Mouse (Mus musculus) kidney, embryonic 16.5 days (tissue): ENCODE data around the gene Rbfox3. TPM values are rescaled to one million over a fixed set of nuclear protein-coding genes. Genes with fewer than 3 reads are reported as not detected.

Source experiments
- ATAC-seq: fragments of 200-750 bp; cut with Nextera tagmentation; 2 replicates; pipeline ENCODE4 v1.8.0; 2017; ENCODE audit warnings: moderate TSS enrichment; ENCODE audit not compliant: low FRiP score, low TSS enrichment
- H3K27ac ChIP-seq: fragments of 300-500 bp; sonication (generic); 2 replicates; pipeline ENCODE4 v1.5.1; 2014; ENCODE audit warnings: low read length
- H3K27me3 ChIP-seq: fragments of 300-500 bp; sonication (generic); 2 replicates; pipeline ENCODE4 v1.6.1; 2014; ENCODE audit warnings: low read length, control low read depth, mixed read lengths; ENCODE audit not compliant: insufficient read depth
- H3K36me3 ChIP-seq: fragments of 300-500 bp; sonication (generic); 2 replicates; pipeline ENCODE4 v1.6.1; 2014; ENCODE audit warnings: low read length, control low read depth, mixed read lengths; ENCODE audit not compliant: insufficient read depth
- H3K4me1 ChIP-seq: fragments of 300-500 bp; sonication (generic); 2 replicates; pipeline ENCODE4 v1.6.1; 2014; ENCODE audit warnings: low read length, control low read depth, mixed read lengths; ENCODE audit not compliant: insufficient read depth
- H3K4me2 ChIP-seq: fragments of 300-500 bp; sonication (generic); replicated peaks from 2 replicates; pipeline ENCODE4 v1.6.1; 2014; ENCODE audit warnings: low read depth, low read length
- H3K4me3 ChIP-seq: fragments of 300-500 bp; sonication (generic); 2 replicates; pipeline ENCODE4 v1.5.1; 2014; ENCODE audit warnings: mild to moderate bottlenecking, low read length
- H3K9ac ChIP-seq: fragments of 300-500 bp; sonication (generic); replicated peaks from 2 replicates; pipeline ENCODE4 v1.6.1; 2014; ENCODE audit warnings: low read length
- H3K9me3 ChIP-seq: fragments of 300-500 bp; sonication (generic); 2 replicates; pipeline ENCODE4 v1.6.1; 2016; ENCODE audit warnings: low read length, control low read depth
- WGBS: fragments of 180-500 bp; shearing (Covaris S2); extraction: QIAGEN DNeasy Blood & Tissue Kit; methylation state at CpG from one replicate; pipeline ENCODE4 v1.1.7; 2014; 5-methylcytosine and 5-hydroxymethylcytosine counted together
- polyA plus RNA-seq: library from polyadenylated mRNA; unstranded; fragments of >200 nt; fragmentation: Nextera tagmentation; extraction: Ambion mirVana; gene quantifications from 2 replicates; pipeline ENCODE4 v1.2.1, GENCODE M21; 2015

Gene Rbfox3
- polyA plus RNA-seq, 1 experiment from 2014 or later, result 1.0 TPM

- no peak overlapping the region for H3K9ac ChIP-seq
- H3K27ac ChIP-seq, result no peak overlapping the region
- no peak for ATAC-seq
- H3K4me1 ChIP-seq, result no peaks in the 10 kb centered on the region
- H3K4me2 ChIP-seq, result no peak overlapping the region
- H3K4me3 ChIP-seq, result no peak overlapping the region
- WGBS, result 78% methylated on average over 6 of the region's 6 CpGs
- no peaks in the 10 kb centered on the region for H3K9me3 ChIP-seq
- no peaks in the 10 kb centered on the region for H3K27me3 ChIP-seq
- no peaks in the 10 kb centered on the region for H3K36me3 ChIP-seq
Observed at GRCm38 (mm10) chr11:118921852-118922251, 10.5 kb upstream of the Rbfox3 start.

GRCm38 (mm10) chr11:118916423-118917030, 5.1 kb upstream of the Rbfox3 start:
- Histone ChIP-seq H3K27ac (no peak overlapping the region), H3K9me3 (no peaks in the 10 kb centered on the region), H3K27me3 (peaks cover 10% of the 10 kb centered on the region; the same call in 1 of the 2 replicates), H3K4me1 (no peaks in the 10 kb centered on the region), H3K9ac (no peak overlapping the region), H3K36me3 (no peaks in the 10 kb centered on the region), H3K4me2 (no peak overlapping the region), H3K4me3 (no peak overlapping the region)
- WGBS, result 29% methylated on average over 15 of the region's 15 CpGs
- no peak for ATAC-seq

GRCm38 (mm10) chr11:118915888-118916287, 4.5 kb upstream of the Rbfox3 start:
- no peak overlapping the region for H3K4me2 ChIP-seq
- H3K9ac ChIP-seq, result no peak overlapping the region
- WGBS, result no CpG with 5 or more reads among the region's 2 CpGs
- no peaks in the 10 kb centered on the region for H3K4me1 ChIP-seq
- peaks cover 17% of the 10 kb centered on the region for H3K27me3 ChIP-seq
- H3K36me3 ChIP-seq, result no peaks in the 10 kb centered on the region
- no peak overlapping the region for H3K4me3 ChIP-seq
- no peak overlapping the region for H3K27ac ChIP-seq
- H3K9me3 ChIP-seq, result no peaks in the 10 kb centered on the region
- ATAC-seq, result no peak

GRCm38 (mm10) chr11:118912686-118913085, 1.3 kb upstream of the Rbfox3 start:
- Histone ChIP-seq H3K9me3 (no peaks in the 10 kb centered on the region), H3K9ac (no peak overlapping the region), H3K36me3 (no peaks in the 10 kb centered on the region), H3K4me1 (peaks cover 15% of the 10 kb centered on the region), H3K27me3 (peaks cover 49% of the 10 kb centered on the region), H3K27ac (no peak overlapping the region), H3K4me3 (no peak overlapping the region), H3K4me2 (no peak overlapping the region)
- no peak for ATAC-seq
- WGBS, result 53% methylated on average over 6 of the region's 6 CpGs

GRCm38 (mm10) chr11:118910756-118911155, 641 bp downstream of the Rbfox3 start:
- Histone ChIP-seq H3K4me2 (no peak overlapping the region), H3K36me3 (no peaks in the 10 kb centered on the region), H3K9ac (no peak overlapping the region), H3K4me3 (no peak overlapping the region), H3K27me3 (peaks cover 65% of the 10 kb centered on the region), H3K9me3 (no peaks in the 10 kb centered on the region), H3K27ac (no peak overlapping the region), H3K4me1 (peaks cover 18% of the 10 kb centered on the region)
- WGBS, result 83% methylated on average over 10 of the region's 10 CpGs
- ATAC-seq, result no peak

- Histone ChIP-seq H3K9ac (no peak overlapping the region), H3K27me3 (peaks cover 71% of the 10 kb centered on the region), H3K36me3 (no peaks in the 10 kb centered on the region), H3K9me3 (no peaks in the 10 kb centered on the region), H3K4me3 (peak overlapping the region; percentile 47), H3K27ac (no peak overlapping the region), H3K4me2 (peak overlapping the region; percentile 73), H3K4me1 (peaks cover 18% of the 10 kb centered on the region)
- WGBS, result under 1% methylated on average over 13 of the region's 13 CpGs
- no peak for ATAC-seq
Observed at GRCm38 (mm10) chr11:118909814-118910201, 1.6 kb downstream of the Rbfox3 start.

GRCm38 (mm10) chr11:118908981-118909813, 2.2 kb downstream of the Rbfox3 start:
- no peaks in the 10 kb centered on the region for H3K36me3 ChIP-seq
- no peaks in the 10 kb centered on the region for H3K9me3 ChIP-seq
- H3K27me3 ChIP-seq, result peaks cover 71% of the 10 kb centered on the region
- WGBS, result 0% methylated on average over 60 of the region's 90 CpGs
- peak overlapping the region; percentile 47 for H3K4me3 ChIP-seq
- H3K27ac ChIP-seq, result no peak overlapping the region
- 0 out of 2 replicates have a peak, but pooled peaks have one; percentile 17 for ATAC-seq
- peaks cover 18% of the 10 kb centered on the region for H3K4me1 ChIP-seq
- peak overlapping the region; percentile 73 for H3K4me2 ChIP-seq
- H3K9ac ChIP-seq, result peak overlapping the region; percentile 26; the same call in 1 of the 2 replicates

- H3K9me3 ChIP-seq, result no peaks in the 10 kb centered on the region
- H3K27me3 ChIP-seq, result peaks cover 66% of the 10 kb centered on the region
- peaks cover 18% of the 10 kb centered on the region for H3K4me1 ChIP-seq
- under 1% methylated on average over 51 of the region's 52 CpGs for WGBS
- ATAC-seq, result no peak
- no peak overlapping the region for H3K9ac ChIP-seq
- H3K4me2 ChIP-seq, result peak overlapping the region; percentile 73
- no peaks in the 10 kb centered on the region for H3K36me3 ChIP-seq
- H3K27ac ChIP-seq, result no peak overlapping the region
- H3K4me3 ChIP-seq, result peak overlapping the region; percentile 47
Observed at GRCm38 (mm10) chr11:118908431-118908980, 2.9 kb downstream of the Rbfox3 start.

GRCm38 (mm10) chr11:118907471-118908401, 3.7 kb downstream of the Rbfox3 start:
- WGBS, result 2% methylated on average over 43 of the region's 43 CpGs
- peaks cover 66% of the 10 kb centered on the region for H3K27me3 ChIP-seq
- no peaks in the 10 kb centered on the region for H3K36me3 ChIP-seq
- no peak overlapping the region for H3K27ac ChIP-seq
- H3K9me3 ChIP-seq, result no peaks in the 10 kb centered on the region
- peaks cover 18% of the 10 kb centered on the region for H3K4me1 ChIP-seq
- no peak for ATAC-seq
- peak overlapping the region; percentile 47 for H3K4me3 ChIP-seq
- H3K4me2 ChIP-seq, result peak overlapping the region; percentile 73
- H3K9ac ChIP-seq, result no peak overlapping the region
